Mouse (Mus musculus) ovary, postnatal 10 days (tissue): ENCODE data around the gene Lrwd1.

ENCODE experiments used
- DNase-seq: peaks from one replicate; pipeline ENCODE4 v3.0.0; 2022; ENCODE audit warnings: low spot score

Gene Lrwd1

DNA sequence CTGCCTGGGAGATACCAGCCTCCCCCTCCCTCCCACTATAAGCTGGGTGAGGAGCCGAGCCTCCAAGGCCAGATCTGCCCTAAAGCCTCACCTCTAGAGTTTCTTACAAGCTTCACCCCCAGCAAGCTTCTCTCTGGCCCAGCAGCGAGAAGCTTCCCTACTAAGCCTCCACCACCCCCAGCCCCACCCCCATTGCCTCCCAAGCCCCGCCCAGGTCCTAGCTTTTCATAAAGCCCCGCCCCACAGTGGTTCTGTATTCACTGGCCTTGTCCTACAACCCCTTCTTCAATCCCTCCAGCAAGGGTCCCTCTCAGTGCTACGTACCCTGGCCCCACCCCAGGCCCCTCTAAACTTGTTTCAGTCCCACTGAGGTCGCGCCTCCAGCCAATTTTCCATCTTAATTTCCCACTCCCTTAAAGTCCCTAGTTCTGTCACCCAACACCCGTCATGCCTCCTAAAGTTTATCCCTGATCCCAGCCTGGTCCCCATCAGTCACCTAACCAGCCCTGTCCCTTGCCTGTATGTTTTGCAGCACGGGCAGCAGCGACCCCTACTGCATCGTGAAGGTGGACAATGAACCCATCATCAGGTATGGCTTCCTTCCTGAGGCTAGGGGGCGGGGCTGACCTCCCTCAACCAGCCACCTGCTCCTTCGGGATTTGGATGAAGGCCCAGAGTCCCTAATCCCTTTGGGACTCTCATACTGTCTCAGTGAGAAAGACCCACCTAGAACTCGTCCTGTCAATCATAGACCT is 46.9 kb downstream of the Lrwd1 start:
- no peak for DNase-seq

DNA sequence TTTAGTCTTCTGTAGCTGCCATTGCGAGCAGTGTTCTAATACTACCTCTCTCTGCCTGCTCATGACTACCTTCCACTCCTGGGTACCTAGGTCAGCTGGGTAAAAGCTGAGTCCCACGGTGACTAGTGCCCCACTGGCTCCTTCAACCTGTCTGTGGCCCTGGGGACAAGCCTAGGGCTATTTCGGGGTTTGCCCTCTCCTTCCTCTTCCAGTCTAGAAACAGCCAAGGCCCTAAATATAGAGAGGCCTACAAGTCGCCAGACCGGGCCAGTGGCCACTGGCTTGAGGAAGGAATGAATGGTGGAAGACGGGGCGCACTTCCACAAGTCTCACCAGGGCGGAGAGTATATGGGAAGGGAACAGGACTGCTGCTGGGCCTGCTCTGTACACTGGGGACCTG is 49.6 kb downstream of the Lrwd1 start:
- no peak for DNase-seq

GRCm38 (mm10) chr5:136084891-136085651 is 50.8 kb downstream of the Lrwd1 start:
- no peak for DNase-seq

GRCm38 (mm10) chr5:136084144-136084881 is 51.6 kb downstream of the Lrwd1 start:
- no peak for DNase-seq

GRCm38 (mm10) chr5:136083669-136084107 is 52.2 kb downstream of the Lrwd1 start, which contains the start of gene Rasa4:
Gene Rasa4 (plus strand): TSS chr5:136083916.
- DNase-seq = peak; percentile 53

DNA sequence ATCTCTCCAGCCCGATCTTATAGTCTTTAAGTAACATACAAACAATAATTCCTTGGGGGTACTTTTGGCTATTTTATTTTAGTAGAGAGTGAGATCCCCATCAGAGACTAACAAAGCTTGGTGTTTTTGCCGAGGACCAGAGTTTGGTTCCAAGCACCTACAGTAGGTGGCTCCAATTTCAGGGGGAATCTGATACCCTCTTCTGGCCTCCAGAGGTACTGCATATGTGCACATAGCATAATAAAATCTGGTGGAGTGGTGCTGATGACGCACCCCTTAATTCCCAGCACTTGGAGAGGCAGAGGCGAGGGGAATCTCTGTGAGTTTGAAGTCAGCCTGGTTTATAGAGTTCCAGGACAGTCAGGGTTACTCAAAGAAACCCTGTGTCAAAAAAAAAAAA is 53.5 kb downstream of the Lrwd1 start:
- DNase-seq = no peak

DNA sequence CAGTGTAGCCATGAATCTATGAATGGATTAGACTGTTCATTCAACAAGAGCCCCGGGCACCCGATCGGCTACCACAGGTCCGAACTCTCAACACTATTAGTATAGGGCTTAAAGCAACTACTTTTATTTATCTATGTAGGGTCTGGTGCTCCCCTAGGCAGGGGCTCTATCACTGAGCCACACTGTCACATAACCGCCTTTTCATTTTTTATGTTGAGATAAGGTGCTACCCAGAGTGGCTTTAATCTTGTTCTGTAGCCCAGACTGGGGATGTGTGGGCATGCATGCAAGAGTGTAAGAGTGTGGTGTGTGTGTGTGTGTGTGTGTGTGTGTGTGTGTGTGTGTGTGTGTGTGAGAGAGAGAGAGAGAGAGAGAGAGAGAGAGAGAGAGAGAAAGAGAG is 57.7 kb downstream of the Lrwd1 start:
- no peak for DNase-seq

DNA sequence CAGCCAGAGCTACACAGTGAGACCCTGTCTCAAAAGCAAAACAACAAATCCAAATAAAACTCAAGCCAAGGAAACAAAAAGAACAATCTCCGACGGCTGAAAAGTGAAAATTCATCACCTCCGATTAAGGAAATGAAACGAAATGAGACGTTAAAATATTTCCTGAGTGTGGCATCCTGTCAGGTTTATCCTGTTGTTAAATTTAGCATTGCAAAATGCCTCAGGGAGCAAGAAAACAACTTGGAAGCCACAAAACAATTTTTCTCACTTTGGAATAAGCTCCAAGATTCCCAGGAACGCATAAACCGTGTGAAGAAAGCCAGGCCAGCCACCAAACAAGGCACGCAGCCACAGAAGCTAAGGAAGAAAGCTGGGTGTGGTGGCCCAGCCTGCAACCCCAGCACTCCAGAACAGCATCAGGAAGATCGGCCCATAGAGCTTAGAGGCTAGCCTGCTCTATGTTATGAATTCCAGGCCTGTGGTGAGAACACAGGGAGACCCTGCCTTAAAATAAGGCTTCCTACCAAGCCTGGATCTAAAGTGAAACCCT is 58.8 kb downstream of the Lrwd1 start:
- DNase-seq = no peak

- DNase-seq = no peak
These were observed 59.6 kb downstream of the Lrwd1 start for GRCm38 (mm10) chr5:136076284-136076683.

GRCm38 (mm10) chr5:136075076-136075475 is 60.8 kb downstream of the Lrwd1 start:
- DNase-seq = no peak

DNA sequence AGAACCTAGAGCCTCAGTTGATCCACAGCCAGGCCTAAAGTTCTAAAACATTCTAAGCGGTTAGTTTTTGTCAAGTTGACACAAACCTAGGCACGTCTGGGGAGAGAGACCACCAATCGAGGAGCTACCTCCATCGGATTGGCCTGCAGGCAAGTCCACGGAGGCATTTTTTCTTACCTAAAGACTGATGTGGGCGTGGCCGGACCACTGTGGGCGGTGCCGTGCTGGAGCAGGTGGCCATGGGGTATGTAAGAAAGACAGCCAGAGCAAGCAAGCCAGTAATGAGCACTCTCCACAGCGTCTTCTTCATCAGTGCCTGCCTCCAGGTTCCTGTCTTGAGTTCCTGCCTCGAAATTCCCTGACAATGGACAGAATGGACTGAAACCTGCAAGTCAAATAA is 62.3 kb downstream of the Lrwd1 start:
- DNase-seq = no peak

- DNase-seq = no peak
These were observed 62.8 kb downstream of the Lrwd1 start for GRCm38 (mm10) chr5:136073051-136073450.
